17 mouse cellular contexts compared by ENCODE assay signal in genomic region chr17:75534314-75535020, GRCm38 (mm10). TPM values are rescaled to one million over a fixed set of nuclear protein-coding genes. Genes with fewer than 3 reads are reported as not detected.
DNase-seq lines count a peak whose midpoint lies in the region; ATAC-seq and TF ChIP-seq lines count a peak whose summit lies in the region.
"Had no signal": no experiment of that assay in that cellular context is flagged by ENCODE, and none has a peak within 500 bp of the region (broad histone marks: within the 10 kb centered on the region; RNA-seq: fewer than 3 reads in every experiment).

No protein-coding gene starts in this region.

- H3K27ac ChIP-seq in kidney, embryonic 14.5 days (ENCODE audit: low read depth, low read length): no peak overlapping the region
- peak overlapping the region; percentile 40 for H3K27ac ChIP-seq in CH12.LX (ENCODE audit: insufficient read depth, low read depth)
- no peak overlapping the region for H3K27ac ChIP-seq in embryonic facial prominence, embryonic 10.5 days (replicated peaks)
- no peak overlapping the region for H3K27ac ChIP-seq in hindbrain, embryonic 16.5 days (ENCODE audit: low read depth, low read length)
- H3K27ac ChIP-seq: embryonic facial prominence, embryonic 12.5 days; forebrain, embryonic 10.5 days; limb, embryonic 15.5 days had no signal

- H3K9ac ChIP-seq in kidney, embryonic 14.5 days (ENCODE audit: low read depth, low read length): no peak overlapping the region
- no peak overlapping the region for H3K9ac ChIP-seq in CH12.LX (ENCODE audit: insufficient read depth, low read depth)
- H3K9ac ChIP-seq in hindbrain, embryonic 16.5 days (ENCODE audit: low read depth, low read length): no peak overlapping the region
- H3K9ac ChIP-seq: embryonic facial prominence, embryonic 12.5 days; heart, embryonic 12.5 days; limb, embryonic 15.5 days; lung, embryonic 14.5 days had no signal

- 49% methylated on average over 12 of the region's 12 CpGs for WGBS in kidney, embryonic 14.5 days
- WGBS in embryonic facial prominence, embryonic 10.5 days: 59% methylated on average over 12 of the region's 12 CpGs
- 67% methylated on average over 12 of the region's 12 CpGs for WGBS in hindbrain, embryonic 16.5 days

- in situ Hi-C loops in CH12.LX (cut with MboI; ENCODE audit: low pct_ligation_motif_present, low pct_unique_long_range_greater_than_20kb, low sequenced_read_pairs): loop anchor here (25.0 kb wide), 1 partner anchor 397 kb away; no protein-coding TSS in a partner anchor

- peaks cover 22% of the 10 kb centered on the region for H3K36me3 ChIP-seq in kidney, embryonic 14.5 days (ENCODE audit: control insufficient read depth, insufficient read depth, low read length)
- H3K36me3 ChIP-seq in CH12.LX (replicated peaks in 1 of 2; ENCODE audit: control insufficient read depth in 1 of 2, insufficient read depth in 1 of 2, low read length in 1 of 2): peaks cover 22 to 33% of the 10 kb centered on the region in 2 experiments
- H3K36me3 ChIP-seq in embryonic facial prominence, embryonic 10.5 days (replicated peaks): peaks cover 39% of the 10 kb centered on the region
- H3K36me3 ChIP-seq in hindbrain, embryonic 16.5 days (ENCODE audit: control insufficient read depth, insufficient read depth, low read length): peaks cover 3% of the 10 kb centered on the region; the same call in 1 of the 2 replicates

- H3K27me3 ChIP-seq in kidney, embryonic 14.5 days (ENCODE audit: control insufficient read depth, insufficient read depth, low read length): no peaks in the 10 kb centered on the region
- H3K27me3 ChIP-seq in CH12.LX (replicated peaks): no peaks in the 10 kb centered on the region
- H3K27me3 ChIP-seq in embryonic facial prominence, embryonic 10.5 days (replicated peaks; ENCODE audit: low read depth, poor library complexity, severe bottlenecking): no peaks in the 10 kb centered on the region
- H3K27me3 ChIP-seq in hindbrain, embryonic 16.5 days (replicated peaks; ENCODE audit: control insufficient read depth, insufficient read depth, low read length): no peaks in the 10 kb centered on the region
- H3K27me3 ChIP-seq: embryonic facial prominence, embryonic 12.5 days; heart, embryonic 12.5 days; limb, embryonic 15.5 days had no signal

- no peak for DNase-seq in kidney, postnatal 4 days
- peak; percentile 63 for DNase-seq in CH12.LX (ENCODE audit: extremely low read depth)
- DNase-seq in embryonic facial prominence, embryonic 10.5 days (ENCODE audit: low spot score): peak; percentile 18
- DNase-seq in right cerebral cortex, adult 2 months (ENCODE audit: low spot score in 2 of 2): no peak
- no peak for DNase-seq in testis, postnatal 10 days (ENCODE audit: low spot score)
- DNase-seq: adrenal gland, postnatal 14 days; cerebellum, postnatal 36 days; gastrocnemius, postnatal 25 days; kidney, postnatal 14 days; layer of hippocampus, adult 9-11 months; lung, embryonic 14.5 days had no signal

- TF ChIP-seq RAD21 in CH12.LX (IDR thresholded peaks at IDR 0.05; ENCODE audit: low read depth, low read length): no peak

- H3K79me2 ChIP-seq in CH12.LX (replicated peaks; ENCODE audit: control insufficient read depth, extremely low read depth, insufficient read depth, poor library complexity, severe bottlenecking): no peaks in the 10 kb centered on the region

- 0 out of 2 replicates have a peak, but pooled peaks cover 4% of the 10 kb centered on the region for H3K4me1 ChIP-seq in kidney, embryonic 14.5 days (ENCODE audit: control insufficient read depth, insufficient read depth, low read length)
- peaks cover 6 to 53% of the 10 kb centered on the region in 2 experiments for H3K4me1 ChIP-seq in CH12.LX (ENCODE audit: control insufficient read depth in 1 of 2, insufficient read depth in 2 of 2)
- peaks cover 5% of the 10 kb centered on the region for H3K4me1 ChIP-seq in embryonic facial prominence, embryonic 10.5 days
- no peaks in the 10 kb centered on the region for H3K4me1 ChIP-seq in hindbrain, embryonic 16.5 days (ENCODE audit: control insufficient read depth, insufficient read depth, low read depth, low read length)
- H3K4me1 ChIP-seq: embryonic facial prominence, embryonic 12.5 days; forebrain, embryonic 10.5 days; limb, embryonic 15.5 days had no signal

- no peak for TF ChIP-seq EP300 in CH12.LX (IDR thresholded peaks at IDR 0.05; ENCODE audit: low read length)

- no peak for TF ChIP-seq CTCF in CH12.LX (conservative IDR thresholded peaks at IDR 0.05 in 1 of 2, IDR thresholded peaks at IDR 0.05 in 1 of 2; ENCODE audit: low read depth in 2 of 2, low read length in 2 of 2)

- TF ChIP-seq POLR2A in CH12.LX (IDR thresholded peaks at IDR 0.05; ENCODE audit: low read depth, low read length): no peak

- peak; percentile 44; the same call in 1 of the 2 replicates for ATAC-seq in kidney, embryonic 14.5 days (ENCODE audit: low FRiP score, low TSS enrichment)
- peak; percentile 51 for ATAC-seq in hindbrain, embryonic 16.5 days

- dilution Hi-C loops in CH12.LX (cut with MboI; ENCODE audit: extremely low pct_ligation_motif_present, extremely low pct_unique_long_range_greater_than_20kb, low sequenced_read_pairs): no loop called here

- H3K4me3 ChIP-seq in kidney, embryonic 14.5 days (ENCODE audit: low read length): no peak overlapping the region
- no peak overlapping the region for H3K4me3 ChIP-seq in CH12.LX (replicated peaks in 1 of 3; ENCODE audit: low read depth in 2 of 3, low read length in 2 of 3, poor library complexity in 1 of 3)
- H3K4me3 ChIP-seq in embryonic facial prominence, embryonic 10.5 days: no peak overlapping the region
- H3K4me3 ChIP-seq in hindbrain, embryonic 16.5 days (ENCODE audit: low read length): no peak overlapping the region
- H3K4me3 ChIP-seq: embryonic facial prominence, embryonic 12.5 days; forebrain, embryonic 10.5 days; heart, embryonic 12.5 days; limb, embryonic 15.5 days had no signal

- no peak overlapping the region for H3K4me2 ChIP-seq in kidney, embryonic 14.5 days (replicated peaks; ENCODE audit: low read depth, low read length)
- H3K4me2 ChIP-seq in CH12.LX (ENCODE audit: insufficient read depth, low read depth, poor library complexity, severe bottlenecking): no peak overlapping the region
- no peak overlapping the region for H3K4me2 ChIP-seq in hindbrain, embryonic 16.5 days (ENCODE audit: low read length)
- H3K4me2 ChIP-seq: embryonic facial prominence, embryonic 12.5 days; heart, embryonic 12.5 days; limb, embryonic 15.5 days; lung, embryonic 14.5 days had no signal

- H3K9me3 ChIP-seq in kidney, embryonic 14.5 days (ENCODE audit: control insufficient read depth, low read length): no peaks in the 10 kb centered on the region
- H3K9me3 ChIP-seq in CH12.LX (replicated peaks; ENCODE audit: low read length): peaks cover under 1% of the 10 kb centered on the region
- no peaks in the 10 kb centered on the region for H3K9me3 ChIP-seq in embryonic facial prominence, embryonic 10.5 days
- no peaks in the 10 kb centered on the region for H3K9me3 ChIP-seq in hindbrain, embryonic 16.5 days (ENCODE audit: control insufficient read depth, low read length)
- H3K9me3 ChIP-seq: embryonic facial prominence, embryonic 12.5 days; forebrain, embryonic 10.5 days; heart, embryonic 12.5 days; limb, embryonic 15.5 days had no signal

TF ChIP-seq in CH12.LX, 34 proteins besides CTCF, POLR2A, EP300 and RAD21:
- no peak for TF ChIP-seq SIN3A (IDR thresholded peaks at IDR 0.05; ENCODE audit: low read length)
- peak; percentile 56; the same call in 1 of the 2 replicates for TF ChIP-seq TCF12 (IDR thresholded peaks at IDR 0.05; ENCODE audit: low read depth, low read length)
- TF ChIP-seq BHLHE40 (IDR thresholded peaks at IDR 0.05; ENCODE audit: low read depth, low read length): peak; percentile 14; the same call in 1 of the 2 replicates
- no peak for TF ChIP-seq USF2 (conservative IDR thresholded peaks at IDR 0.05; ENCODE audit: low read depth, low read length)
- no peak for TF ChIP-seq CHD2 (IDR thresholded peaks at IDR 0.05; ENCODE audit: low read length)
- no peak for TF ChIP-seq NELFE (IDR thresholded peaks at IDR 0.05; ENCODE audit: low read depth, low read length)
- no peak for TF ChIP-seq MAX (IDR thresholded peaks at IDR 0.05; ENCODE audit: low read length)
- 0 out of 2 replicates have a peak, but pooled peaks have one; percentile 12 for TF ChIP-seq TBP (conservative IDR thresholded peaks at IDR 0.05; ENCODE audit: low read depth, low read length)
- TF ChIP-seq USF1 (IDR thresholded peaks at IDR 0.05; ENCODE audit: low read depth, low read length): no peak
- no peak for TF ChIP-seq NRF1 (IDR thresholded peaks at IDR 0.05; ENCODE audit: low read depth, low read length)
- no peak for TF ChIP-seq MAFK (IDR thresholded peaks at IDR 0.05; ENCODE audit: insufficient replicate concordance, low read length)
- no peak for TF ChIP-seq SMC3 (IDR thresholded peaks at IDR 0.05; ENCODE audit: low read depth, low read length)
- no peak for TF ChIP-seq MYC (IDR thresholded peaks at IDR 0.05; ENCODE audit: low read depth, low read length)

RNA-seq across cellular contexts. Expression of gene Fam98a, which starts 17.3 kb away (rescaled TPM):
- 8.6 and 9.7 TPM in 2 replicates for polyA plus RNA-seq in kidney, embryonic 14.5 days (2014; fragmentation: Nextera tagmentation; extraction: Ambion mirVana)
- total RNA-seq in CH12.LX (2012; rRNA removed) (37.8 and 46.5 TPM in 2 replicates), CH12.LX (2014; rRNA removed) (32.6 and 36.0 TPM in 2 replicates)
- polyA plus RNA-seq in CH12.LX (2012; ENCODE audit: insufficient read length, low read depth): 92.0 and 93.1 TPM in 2 replicates
- polyA plus RNA-seq in embryonic facial prominence, embryonic 10.5 days (2016; fragmentation: Nextera tagmentation; extraction: Ambion mirVana): 23.9 and 25.1 TPM in 2 replicates
- 28.0 and 28.5 TPM in 2 replicates for polyA plus RNA-seq in hindbrain, embryonic 16.5 days (2015; fragmentation: Nextera tagmentation; extraction: Ambion mirVana)

Comparison
In these comparisons a context has a peak if more than half of its experiments do, and no peak if none do; other contexts are left out.
1. DNase-seq: peak in CH12.LX (single experiment) and embryonic facial prominence, embryonic 10.5 days (single experiment); none in kidney, postnatal 4 days (0 of 2), right cerebral cortex, adult 2 months (0 of 2) and testis, postnatal 10 days (single experiment).